Mouse (Mus musculus) thymus, postnatal 14 days (tissue): ENCODE measurements at regions not wholly inside any gene's neighbourhood (a gene's known extent, or its start where the extent isn't known, plus 50 kb on each side); places are given as distances from the start of the nearest gene placed in this dataset.

Experiments
- DNase-seq: peaks from one replicate; pipeline ENCODE4 v3.0.0; 2021

- DNase-seq: no peak
These were observed 307.1 kb upstream of the Hnrnpa3 start for GRCm38 (mm10) chr2:75351965-75352364.

- no peak for DNase-seq
These were observed 306.5 kb upstream of the Hnrnpa3 start for GRCm38 (mm10) chr2:75352564-75352963.

GRCm38 (mm10) chr2:75356691-75357375 is 302.2 kb upstream of the Hnrnpa3 start:
- no peak for DNase-seq

GRCm38 (mm10) chr2:75357516-75357915 is 301.5 kb upstream of the Hnrnpa3 start:
- no peak for DNase-seq

DNA sequence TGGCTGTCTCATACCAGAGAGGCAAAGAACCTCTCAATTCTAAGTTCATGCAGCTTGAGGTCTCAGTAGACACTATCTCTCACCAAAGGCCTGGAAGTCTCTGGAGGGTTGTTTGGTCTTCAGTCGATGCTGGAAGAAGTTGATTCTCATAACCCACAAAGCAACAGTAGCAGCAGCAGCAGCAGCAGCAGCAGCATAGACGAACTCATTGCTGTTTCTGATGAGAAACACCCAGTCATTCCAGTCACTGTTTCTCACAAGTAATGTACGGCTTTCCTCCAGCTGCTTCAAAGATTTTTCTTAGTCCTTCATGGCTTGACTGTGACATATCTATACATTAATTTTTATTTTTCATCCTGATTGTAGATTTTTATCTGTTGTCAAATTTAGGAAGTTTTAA is 298.1 kb upstream of the Hnrnpa3 start:
- no peak for DNase-seq

- DNase-seq: no peak
These were observed 282.4 kb upstream of the Hnrnpa3 start for GRCm38 (mm10) chr2:75376666-75377065.

GRCm38 (mm10) chr2:75385551-75386263 is 273.4 kb upstream of the Hnrnpa3 start:
- DNase-seq: no peak

- no peak for DNase-seq
These were observed 272.4 kb upstream of the Hnrnpa3 start for GRCm38 (mm10) chr2:75386636-75387035.

- DNase-seq: no peak
These were observed 267.0 kb upstream of the Hnrnpa3 start for GRCm38 (mm10) chr2:75392041-75392440.

DNA sequence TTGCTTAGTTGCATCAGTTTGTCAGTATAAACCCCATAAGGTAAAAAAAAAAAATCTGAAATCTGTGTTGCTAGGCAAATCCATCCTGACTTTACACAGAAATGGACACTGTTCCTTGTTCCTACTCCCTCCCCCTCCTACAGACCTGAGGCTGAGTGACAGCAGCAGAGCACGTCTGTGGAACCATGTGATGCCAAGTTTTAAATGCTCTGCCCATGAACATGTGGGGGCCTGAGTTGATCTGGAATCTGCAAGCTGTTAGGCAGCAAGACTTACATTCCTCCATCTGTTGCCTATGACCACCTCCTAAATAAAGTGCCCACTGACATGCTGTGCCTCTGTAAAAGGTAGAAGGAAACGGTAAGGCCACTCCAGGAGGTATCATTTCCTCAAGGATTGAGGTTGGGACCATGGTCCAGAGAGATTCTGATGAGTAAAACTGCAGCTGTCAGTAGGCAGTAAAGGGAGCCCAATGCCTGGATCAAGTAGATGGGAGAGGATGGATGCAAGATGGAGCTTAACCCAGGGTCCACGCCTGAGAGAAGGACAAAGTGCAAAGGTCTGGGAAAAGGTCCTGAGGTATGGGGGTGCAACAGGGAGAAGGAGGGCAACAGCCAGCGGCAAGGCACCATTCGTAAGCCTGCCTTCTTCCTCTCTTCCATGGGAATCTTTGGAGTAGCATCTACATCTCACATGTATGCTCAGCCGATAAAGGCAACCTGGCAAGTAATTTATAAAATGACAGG is 264.0 kb upstream of the Hnrnpa3 start:
- DNase-seq: no peak

GRCm38 (mm10) chr2:75396016-75396415 is 263.0 kb upstream of the Hnrnpa3 start:
- no peak for DNase-seq

DNA sequence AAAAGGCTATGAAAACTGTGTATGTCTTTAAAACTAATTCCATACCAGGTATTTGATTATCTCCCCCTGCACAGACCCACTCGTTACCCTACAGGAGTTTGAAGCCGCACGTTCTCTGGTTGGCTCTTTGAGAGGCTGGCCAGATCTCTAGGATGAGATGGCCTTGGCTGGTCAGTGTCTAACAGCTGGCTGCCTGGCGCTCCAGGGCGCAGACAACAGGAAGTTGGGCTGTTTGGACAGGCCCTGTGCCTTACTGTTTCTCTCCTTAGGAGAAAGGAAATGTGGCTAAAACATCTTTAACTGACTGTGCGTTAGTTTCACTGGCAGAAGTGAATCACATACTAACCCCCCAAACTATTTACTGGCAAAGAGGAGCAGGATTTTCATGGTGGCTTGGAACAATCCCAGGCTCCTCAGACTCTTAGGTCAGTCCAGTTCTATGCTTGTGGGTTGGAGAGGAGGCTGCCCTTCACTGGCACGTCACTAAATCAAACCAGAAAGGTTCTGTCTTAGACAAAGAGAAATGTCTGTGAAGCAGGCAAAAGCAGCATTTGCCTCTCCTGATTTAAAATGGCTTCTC is 258.7 kb upstream of the Hnrnpa3 start:
- no peak for DNase-seq

- no peak for DNase-seq
These were observed 255.3 kb upstream of the Hnrnpa3 start for GRCm38 (mm10) chr2:75403791-75404190.

DNA sequence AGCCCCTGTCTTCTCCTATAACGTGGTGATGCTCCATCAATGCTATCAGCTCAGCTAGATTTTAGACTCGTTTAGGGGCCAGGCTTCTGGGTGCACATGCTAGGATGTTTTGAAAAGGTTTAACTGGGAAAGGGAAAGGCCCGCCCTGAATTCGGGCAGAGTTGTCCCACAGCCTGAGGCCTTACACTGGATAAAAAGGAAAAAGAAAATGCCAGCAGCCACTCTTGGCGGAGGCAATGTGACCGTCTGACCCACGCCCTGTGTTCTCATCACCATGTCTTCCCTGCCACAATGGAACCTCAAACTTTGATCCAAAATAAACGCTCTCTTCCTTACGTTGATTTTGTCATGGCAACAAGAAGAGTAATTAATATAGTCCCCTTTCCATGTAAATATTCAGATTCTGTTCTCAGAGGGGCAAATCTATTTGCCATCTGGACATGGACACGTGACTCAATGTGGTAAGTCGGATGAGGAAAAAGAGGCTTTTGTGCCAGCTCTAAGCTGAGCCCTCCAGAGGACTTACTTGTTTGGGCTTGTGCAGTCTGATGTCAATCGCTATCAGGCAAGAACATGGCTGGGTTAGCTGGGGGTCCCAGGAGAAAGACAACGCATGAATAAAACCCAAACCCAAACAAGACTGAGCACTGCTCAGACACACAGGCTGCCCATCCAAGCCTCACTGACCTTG is 253.4 kb upstream of the Hnrnpa3 start:
- no peak for DNase-seq

- no peak for DNase-seq
These were observed 252.2 kb upstream of the Hnrnpa3 start for GRCm38 (mm10) chr2:75406721-75407455.

- DNase-seq: no peak
These were observed 251.5 kb upstream of the Hnrnpa3 start for GRCm38 (mm10) chr2:75407560-75407959.

DNA sequence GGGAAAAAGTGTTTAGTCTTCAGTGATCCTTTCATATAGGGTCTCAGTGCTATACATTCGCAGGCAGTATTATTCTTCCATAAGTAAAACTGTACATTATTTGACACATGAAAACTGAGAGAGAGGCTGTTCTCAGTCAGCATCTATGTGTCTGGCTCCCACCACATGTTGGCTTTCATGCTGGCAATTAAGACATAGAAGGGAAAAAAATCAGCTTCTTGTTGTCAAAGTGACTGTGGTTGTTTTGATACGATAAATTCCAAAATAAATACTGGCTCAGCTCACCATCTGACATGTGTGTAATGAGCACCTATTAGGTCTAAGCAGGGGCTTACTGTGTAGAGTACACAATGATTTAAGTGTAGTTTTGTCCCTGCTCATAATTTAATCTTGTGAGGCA is 251.0 kb upstream of the Hnrnpa3 start:
- no peak for DNase-seq

DNA sequence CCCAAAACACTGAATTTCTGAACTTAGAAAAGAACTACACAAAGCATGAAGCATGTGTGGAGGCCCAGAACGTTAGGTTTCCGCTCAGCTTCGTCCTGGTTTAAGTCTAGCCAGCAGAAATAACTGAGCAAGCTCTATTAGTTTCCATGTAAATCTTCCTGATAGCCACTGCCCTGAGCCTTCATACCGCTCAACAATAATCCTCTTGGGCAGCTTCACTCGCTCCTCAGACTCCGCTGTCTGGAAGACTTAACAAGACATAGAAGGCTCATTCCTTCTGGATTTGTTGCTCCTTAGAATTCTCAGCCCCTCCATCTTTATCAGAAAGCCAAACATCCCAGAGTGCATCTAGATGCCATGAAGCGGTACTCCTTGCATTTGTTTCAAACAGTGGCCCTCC is 249.3 kb upstream of the Hnrnpa3 start:
- no peak for DNase-seq

GRCm38 (mm10) chr2:75412735-75413134 is 246.3 kb upstream of the Hnrnpa3 start:
- DNase-seq: no peak

- no peak for DNase-seq
These were observed 240.4 kb upstream of the Hnrnpa3 start for GRCm38 (mm10) chr2:75418689-75419088.

DNA sequence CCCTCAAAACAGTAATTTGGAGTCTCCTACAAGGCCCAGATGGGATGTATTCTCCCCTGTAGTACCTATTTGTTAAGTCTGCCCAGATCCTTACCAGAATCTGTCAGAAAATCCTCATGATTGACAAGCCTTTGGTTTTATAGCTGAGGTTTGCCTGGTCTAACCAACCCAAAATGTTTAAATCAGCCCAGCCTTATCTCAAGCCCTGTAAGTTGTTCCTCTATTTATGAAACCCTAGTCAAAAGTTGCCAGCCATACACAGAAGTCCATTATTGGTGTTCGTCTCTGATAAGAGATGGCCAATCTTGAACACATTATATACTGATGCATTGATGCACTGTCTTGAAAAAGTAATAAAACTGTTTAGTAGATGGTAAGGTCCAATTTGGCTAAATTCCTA is 239.9 kb upstream of the Hnrnpa3 start:
- no peak for DNase-seq
